Mouse (Mus musculus) limb, embryonic 11.5 days (tissue): Measurements from ENCODE around the gene Tshz3. TPM values are rescaled to one million over a fixed set of nuclear protein-coding genes. Genes with fewer than 3 reads are reported as not detected.

ENCODE experiments used
- ATAC-seq: fragments of 200-750 bp; cut with Nextera tagmentation; 2 replicates; pipeline ENCODE4 v1.8.0; 2017; ENCODE audit warnings: low read depth; ENCODE audit not compliant: insufficient number of reproducible peaks, low FRiP score, low TSS enrichment
- DNase-seq: peaks from one replicate; pipeline ENCODE4 v3.0.0-alpha.2; 2015; ENCODE audit warnings: low spot score
- H3K27ac ChIP-seq: fragments of 300-500 bp; sonication (generic); replicated peaks from 2 replicates; pipeline ENCODE4 v1.5.1; 2014; ENCODE audit warnings: low read depth, mild to moderate bottlenecking, low read length
- H3K27me3 ChIP-seq: fragments of 300-500 bp; sonication (generic); 2 replicates; pipeline ENCODE4 v1.6.1; 2014; ENCODE audit warnings: mild to moderate bottlenecking, low read length, mixed read lengths; ENCODE audit not compliant: control insufficient read depth, insufficient read depth
- H3K36me3 ChIP-seq: fragments of 300-500 bp; sonication (generic); 2 replicates; pipeline ENCODE4 v1.6.1; 2014; ENCODE audit warnings: mild to moderate bottlenecking, low read length, moderate library complexity, mixed read lengths; ENCODE audit not compliant: control insufficient read depth, insufficient read depth
- H3K4me1 ChIP-seq: fragments of 300-500 bp; sonication (generic); 2 replicates; pipeline ENCODE4 v1.6.1; 2014; ENCODE audit warnings: low read length, mixed read lengths; ENCODE audit not compliant: control insufficient read depth, insufficient read depth
- H3K4me2 ChIP-seq: fragments of 300-500 bp; sonication (generic); 2 replicates; pipeline ENCODE4 v1.6.1; 2014; ENCODE audit warnings: low read depth, mild to moderate bottlenecking, moderate library complexity; ENCODE audit not compliant: severe bottlenecking
- H3K4me3 ChIP-seq: fragments of 300-500 bp; sonication (generic); 2 replicates; pipeline ENCODE4 v1.5.1; 2014; ENCODE audit warnings: low read depth, low read length
- H3K9ac ChIP-seq: fragments of 300-500 bp; sonication (generic); 2 replicates; pipeline ENCODE4 v1.6.1; 2014; ENCODE audit warnings: mild to moderate bottlenecking, low read length
- H3K9me3 ChIP-seq: fragments of 300-500 bp; sonication (generic); 2 replicates; pipeline ENCODE4 v1.6.1; 2016; ENCODE audit warnings: low read length; ENCODE audit not compliant: control insufficient read depth
- WGBS: fragments of 180-500 bp; shearing (Covaris S2); extraction: QIAGEN DNeasy Blood & Tissue Kit; methylation state at CpG from one replicate; pipeline ENCODE4 v1.1.7; 2014; 5-methylcytosine and 5-hydroxymethylcytosine counted together
- polyA plus RNA-seq: library from polyadenylated mRNA; unstranded; fragments of >200 nt; fragmentation: Nextera tagmentation; extraction: Ambion mirVana; gene quantifications from 2 replicates; pipeline ENCODE4 v1.2.1, GENCODE M21; 2014

Gene Tshz3
- polyA plus RNA-seq, 1 experiment from 2014 or later = 10.9 TPM

- 84% methylated on average over 4 of the region's 4 CpGs for whole genome bisulfite sequencing
- ATAC-seq = no peak
These were observed 79.0 kb downstream of the Tshz3 start for GRCm38 (mm10) chr7:36776956-36777355.

DNA sequence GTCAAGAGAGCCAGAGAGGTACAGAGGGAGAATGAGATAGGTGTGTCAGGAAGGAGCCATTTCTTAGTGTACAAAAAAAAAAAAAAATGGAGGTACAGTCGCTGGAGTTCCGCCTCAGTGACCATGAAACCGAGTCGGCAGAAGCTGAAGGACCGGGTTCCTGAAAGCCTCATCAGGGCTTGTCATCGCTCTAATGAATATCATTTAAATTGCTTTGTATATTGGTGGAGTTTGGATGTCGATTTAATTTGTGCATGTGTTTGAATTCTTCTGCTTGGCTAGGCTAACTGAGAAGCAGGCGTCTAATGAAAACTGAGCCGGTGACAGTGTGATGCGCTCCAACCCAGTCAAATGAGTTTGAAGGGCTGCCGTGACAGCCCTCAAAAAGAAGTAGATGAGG is 80.5 kb downstream of the Tshz3 start:
- Histone ChIP-seq H3K27me3 (no peaks in the 10 kb centered on the region), H3K4me3 (no peak overlapping the region), H3K9me3 (no peaks in the 10 kb centered on the region), H3K4me1 (no peaks in the 10 kb centered on the region), H3K9ac (no peak overlapping the region), H3K27ac (no peak overlapping the region), H3K36me3 (no peaks in the 10 kb centered on the region), H3K4me2 (no peak overlapping the region)
- 93% methylated on average over 11 of the region's 11 CpGs for WGBS
- ATAC-seq (no peak), DNase-seq (no peak)

More at GRCm38 (mm10) chr7:36776956-36777355, 79.0 kb downstream of the Tshz3 start:
- Histone ChIP-seq H3K36me3 (no peaks in the 10 kb centered on the region), H3K4me3 (no peak overlapping the region), H3K9me3 (no peaks in the 10 kb centered on the region), H3K27ac (no peak overlapping the region), H3K4me1 (0 out of 2 replicates have a peak, but pooled peaks cover under 1% of the 10 kb centered on the region), H3K4me2 (no peak overlapping the region), H3K9ac (no peak overlapping the region), H3K27me3 (no peaks in the 10 kb centered on the region)
- DNase-seq = no peak

DNA sequence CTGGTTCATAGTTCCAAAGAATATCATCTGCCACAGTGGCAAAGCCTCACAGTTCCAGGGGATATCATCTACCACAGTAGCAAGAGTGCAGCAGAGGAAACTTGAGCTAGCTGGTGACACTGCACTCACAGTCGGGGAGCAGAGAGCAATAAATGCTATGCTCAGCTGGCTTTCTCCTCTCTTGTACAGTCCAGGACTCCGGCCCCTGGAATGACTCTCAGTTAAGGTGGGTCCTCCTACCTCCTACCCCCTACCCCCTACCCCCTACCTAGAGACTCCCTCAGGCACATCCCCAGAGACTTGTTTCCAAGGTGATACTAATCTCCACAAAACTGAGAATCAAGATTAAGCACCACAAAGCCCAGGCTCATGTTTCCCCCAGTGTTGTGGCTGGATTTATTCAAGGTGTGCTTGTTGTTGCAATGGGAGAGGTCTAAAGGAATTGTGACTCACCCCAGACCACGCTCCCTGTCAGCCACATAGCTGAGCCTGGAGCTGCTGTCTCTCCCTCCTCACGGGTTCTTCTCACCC is 86.4 kb downstream of the Tshz3 start:
- no peak for ATAC-seq
- WGBS = 48% methylated on average over 4 of the region's 4 CpGs
- no peak overlapping the region for H3K27ac ChIP-seq

GRCm38 (mm10) chr7:36786713-36787421 is 88.9 kb downstream of the Tshz3 start:
- WGBS = 75% methylated on average over 10 of the region's 10 CpGs
- no peaks in the 10 kb centered on the region for H3K4me1 ChIP-seq
- no peaks in the 10 kb centered on the region for H3K9me3 ChIP-seq
- ATAC-seq = no peak
- H3K4me2 ChIP-seq = no peak overlapping the region
- H3K27me3 ChIP-seq = no peaks in the 10 kb centered on the region
- H3K36me3 ChIP-seq = no peaks in the 10 kb centered on the region
- H3K4me3 ChIP-seq = no peak overlapping the region
- no peak for DNase-seq
- no peak overlapping the region for H3K27ac ChIP-seq
- no peak overlapping the region for H3K9ac ChIP-seq

More for the DNA sequence above, 86.4 kb downstream of the Tshz3 start:
- H3K4me1 ChIP-seq = no peaks in the 10 kb centered on the region
- H3K27me3 ChIP-seq = no peaks in the 10 kb centered on the region
- no peak overlapping the region for H3K9ac ChIP-seq
- no peaks in the 10 kb centered on the region for H3K36me3 ChIP-seq
- no peak overlapping the region for H3K4me2 ChIP-seq
- H3K4me3 ChIP-seq = no peak overlapping the region
- no peak for DNase-seq
- no peaks in the 10 kb centered on the region for H3K9me3 ChIP-seq

- H3K27me3 ChIP-seq = no peaks in the 10 kb centered on the region
- H3K36me3 ChIP-seq = no peaks in the 10 kb centered on the region
- 0 out of 2 replicates have a peak, but pooled peaks have one; percentile 67 for ATAC-seq
- H3K4me2 ChIP-seq = no peak overlapping the region
- no peaks in the 10 kb centered on the region for H3K4me1 ChIP-seq
- 92% methylated on average over 15 of the region's 15 CpGs for WGBS
- no peak for DNase-seq
- no peak overlapping the region for H3K9ac ChIP-seq
- no peak overlapping the region for H3K27ac ChIP-seq
- no peak overlapping the region for H3K4me3 ChIP-seq
- H3K9me3 ChIP-seq = no peaks in the 10 kb centered on the region
These were observed 98.7 kb downstream of the Tshz3 start for GRCm38 (mm10) chr7:36796392-36797187.
